Mouse (Mus musculus) gastrocnemius, adult 2 months (tissue): ENCODE data around the gene Aldh18a1. TPM values are rescaled to one million over a fixed set of nuclear protein-coding genes. Genes with fewer than 3 reads are reported as not detected.
A peak's percentile ranks its signal among the peaks of the same experiment; 100 is the strongest.

ENCODE experiments used
- DNase-seq: peaks from one replicate; pipeline ENCODE4 v3.0.0; 2022
- H3K27ac ChIP-seq: fragments of 200-600 bp; 2 replicates; pipeline ENCODE4 v1.8.1; 2022; ENCODE audit warnings: mild to moderate bottlenecking
- H3K4me3 ChIP-seq: fragments of 200-600 bp; 2 replicates; pipeline ENCODE4 v1.8.1; 2022; ENCODE audit warnings: mild to moderate bottlenecking, moderate library complexity
- CTCF ChIP-seq: fragments of 200-600 bp; IDR thresholded peaks from 2 replicates; pipeline ENCODE4 v1.8.1; 2022; ENCODE audit warnings: antibody characterized with exemption, mild to moderate bottlenecking, moderate library complexity
- intact Hi-C: fragments of 180-260 bp; cut with DNase I; formaldehyde crosslinking; loops from one replicate; pipeline ENCODE4 v1.15.1; 2025
- total RNA-seq, 2 experiments: library from RNA; stranded (reverse); gene quantifications; 2 replicates each; pipeline ENCODE4 v1.2.3; 2021

Aldh18a1 gene
- total RNA-seq, 2 experiments from 2014 or later: 3.5 to 5.0 TPM

DNA sequence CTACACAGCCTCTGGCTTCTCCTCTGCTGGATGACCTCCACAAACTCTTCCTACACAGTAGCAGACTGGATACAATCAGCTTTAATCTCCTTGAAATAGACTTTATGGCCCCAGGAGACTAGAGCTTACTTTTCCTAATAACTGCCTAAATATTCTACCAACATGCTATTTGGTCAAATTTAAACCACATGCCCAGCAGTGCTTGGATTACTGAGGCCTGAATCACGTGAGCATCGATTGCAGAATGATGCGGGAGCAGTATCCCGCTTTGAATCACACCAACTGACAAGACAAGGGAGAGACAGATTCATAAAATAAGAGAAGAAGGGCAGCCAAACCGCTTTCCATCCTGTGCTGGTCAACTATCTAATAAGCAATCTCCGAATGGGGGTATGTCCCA is 39.9 kb downstream of the Aldh18a1 start:
- Histone ChIP-seq H3K4me3 (no peak overlapping the region), H3K27ac (no peak overlapping the region)
- no peak for TF ChIP-seq CTCF
- intact Hi-C loops: no loop called here
- no peak for DNase-seq

- intact Hi-C loops: loop anchor here (1.0 kb wide), 2 partner anchors 154 to 202 kb away; no protein-coding TSS in a partner anchor
- peak; percentile 89 for TF ChIP-seq CTCF
- DNase-seq: peak; percentile 55
- Histone ChIP-seq H3K4me3 (no peak overlapping the region), H3K27ac (no peak overlapping the region)
These were observed 43.4 kb downstream of the Aldh18a1 start for GRCm38 (mm10) chr19:40544856-40545255.

DNA sequence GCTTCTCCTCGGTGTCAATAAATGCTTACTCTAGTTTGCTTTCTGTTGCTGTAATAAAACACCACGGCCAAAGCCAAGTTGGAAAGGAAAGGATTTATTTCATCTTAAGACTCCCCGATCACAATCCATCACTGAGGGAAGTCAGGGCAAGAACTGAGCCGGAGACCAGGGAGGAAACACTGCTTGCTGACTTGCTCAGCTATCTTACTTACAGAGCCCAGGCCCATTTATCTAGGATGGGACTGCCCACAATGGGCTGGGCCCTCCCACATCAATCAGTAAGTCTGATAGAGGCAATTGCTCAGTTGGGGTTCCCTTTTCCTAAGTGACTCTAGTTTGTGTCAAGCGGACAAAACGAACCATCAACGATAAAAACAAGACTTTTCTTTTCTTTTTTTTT is 45.5 kb downstream of the Aldh18a1 start:
- no peak overlapping the region for H3K27ac ChIP-seq
- H3K4me3 ChIP-seq: no peak overlapping the region
- intact Hi-C loops: no loop called here
- DNase-seq: no peak
- no peak for TF ChIP-seq CTCF

DNA sequence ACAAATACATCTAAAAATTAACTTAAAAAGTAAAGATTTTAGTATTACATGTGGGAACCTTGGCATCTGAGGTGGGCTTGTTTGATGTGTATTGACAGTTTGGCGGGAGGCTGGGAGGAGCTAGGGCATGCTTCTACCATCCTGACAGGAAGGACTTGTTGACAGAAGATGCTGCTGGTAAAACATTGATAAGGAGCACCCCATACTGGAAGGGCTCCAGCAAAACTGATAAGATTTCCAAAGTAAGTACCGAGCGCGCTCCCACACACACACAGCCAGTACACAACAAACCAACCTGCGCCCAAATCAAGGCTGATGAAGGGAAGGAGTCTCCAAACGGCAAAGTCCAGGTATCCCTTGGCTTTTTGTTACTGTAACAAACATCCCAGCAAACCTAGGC is 51.7 kb downstream of the Aldh18a1 start:
- DNase-seq: no peak
- H3K4me3 ChIP-seq: no peak overlapping the region
- TF ChIP-seq CTCF: no peak
- intact Hi-C loops: no loop called here
- no peak overlapping the region for H3K27ac ChIP-seq

DNA sequence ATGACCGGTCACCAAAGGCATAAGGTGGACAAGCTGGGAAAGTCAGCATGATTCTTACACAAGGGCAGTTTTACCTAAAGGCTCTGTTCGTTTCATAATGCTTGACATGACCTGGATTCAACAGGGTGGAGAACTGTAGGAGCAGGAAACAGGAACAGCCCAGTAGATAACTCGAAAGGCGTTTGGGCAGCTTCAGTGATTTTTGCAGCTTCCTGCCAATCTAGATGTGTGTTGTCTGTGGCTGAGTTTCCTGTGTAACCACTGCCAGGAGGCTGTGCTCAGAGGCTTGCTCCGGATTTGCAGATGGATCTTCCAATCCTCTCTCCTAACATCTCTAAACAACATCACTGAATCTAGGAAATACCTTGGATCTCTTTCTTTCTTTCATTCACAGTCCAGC is 55.7 kb downstream of the Aldh18a1 start:
- Histone ChIP-seq H3K4me3 (no peak overlapping the region), H3K27ac (no peak overlapping the region)
- TF ChIP-seq CTCF: no peak
- intact Hi-C loops: no loop called here
- DNase-seq: no peak

GRCm38 (mm10) chr19:40530323-40530722 is 57.9 kb downstream of the Aldh18a1 start:
- H3K4me3 ChIP-seq: no peak overlapping the region
- no peak overlapping the region for H3K27ac ChIP-seq
- DNase-seq: no peak
- no peak for TF ChIP-seq CTCF
- intact Hi-C loops: no loop called here

- Histone ChIP-seq H3K27ac (no peak overlapping the region), H3K4me3 (no peak overlapping the region)
- TF ChIP-seq CTCF: no peak
- DNase-seq: no peak
- intact Hi-C loops: no loop called here
These were observed 60.0 kb downstream of the Aldh18a1 start for GRCm38 (mm10) chr19:40528254-40528653.

DNA sequence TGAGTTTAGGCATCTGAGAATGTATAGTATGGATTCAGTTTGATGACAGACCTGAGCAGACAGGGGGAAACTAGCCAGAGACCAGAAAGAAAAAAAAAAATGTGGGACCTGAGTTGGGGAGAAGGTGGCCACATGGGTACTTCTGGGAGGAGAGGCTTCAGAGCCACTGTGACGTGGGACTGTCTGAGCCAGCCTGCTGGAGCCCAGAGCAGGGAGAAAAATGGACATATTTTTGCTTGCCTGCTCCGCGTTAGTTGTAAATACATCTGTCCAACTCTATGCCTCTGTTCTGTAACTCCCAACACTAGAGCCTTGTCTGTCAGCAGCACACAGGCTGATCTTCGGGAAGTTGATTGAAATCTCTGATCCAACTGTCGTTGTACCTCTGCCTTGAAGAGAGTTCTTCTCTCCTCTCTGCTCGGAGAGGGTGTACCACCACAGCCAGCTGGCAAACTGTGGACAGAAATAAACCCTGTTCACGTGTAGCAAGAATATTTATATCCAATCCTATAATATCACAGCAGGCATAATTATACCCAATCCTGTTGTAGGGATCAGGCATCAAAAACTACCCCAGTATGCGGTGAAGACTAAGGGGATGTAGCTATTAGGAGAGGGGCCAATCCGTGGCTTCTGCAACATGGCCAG is 61.8 kb downstream of the Aldh18a1 start:
- no peak overlapping the region for H3K27ac ChIP-seq
- no peak for DNase-seq
- TF ChIP-seq CTCF: no peak

DNA sequence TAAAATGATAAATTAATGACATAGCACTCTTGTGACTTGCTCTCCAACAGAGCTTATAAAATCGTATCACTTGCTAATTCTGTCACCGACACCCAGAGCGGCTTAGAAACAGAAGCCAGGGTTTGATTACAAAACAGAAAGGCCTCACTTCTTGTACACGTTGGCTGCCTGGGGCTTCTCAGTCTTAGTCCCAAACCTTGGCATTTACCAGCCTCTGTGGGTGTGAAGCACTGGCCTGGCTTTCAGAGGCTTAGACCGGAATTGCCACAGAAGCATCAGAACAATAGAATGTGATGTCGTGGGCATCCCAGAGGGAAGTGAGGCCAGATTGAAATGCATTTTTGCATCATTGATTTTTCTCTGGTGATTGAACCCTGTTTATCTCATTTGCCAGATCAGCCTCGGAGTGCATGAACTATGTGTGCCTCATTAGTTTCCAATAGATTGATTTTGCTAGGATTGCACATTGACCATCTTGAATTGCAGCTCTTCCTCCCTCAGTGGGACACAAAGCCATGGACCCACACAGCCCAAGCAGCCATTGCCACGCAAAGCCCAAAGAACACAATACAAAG is 64.7 kb downstream of the Aldh18a1 start:
- Histone ChIP-seq H3K4me3 (no peak overlapping the region), H3K27ac (no peak overlapping the region)
- intact Hi-C loops: no loop called here
- TF ChIP-seq CTCF: no peak
- no peak for DNase-seq

More for the DNA sequence above, 61.8 kb downstream of the Aldh18a1 start:
- no peak overlapping the region for H3K4me3 ChIP-seq
- intact Hi-C loops: no loop called here

- no peak for DNase-seq
- no peak for TF ChIP-seq CTCF
- Histone ChIP-seq H3K4me3 (no peak overlapping the region), H3K27ac (no peak overlapping the region)
- intact Hi-C loops: no loop called here
These were observed 67.9 kb downstream of the Aldh18a1 start for GRCm38 (mm10) chr19:40520403-40520802.

DNA sequence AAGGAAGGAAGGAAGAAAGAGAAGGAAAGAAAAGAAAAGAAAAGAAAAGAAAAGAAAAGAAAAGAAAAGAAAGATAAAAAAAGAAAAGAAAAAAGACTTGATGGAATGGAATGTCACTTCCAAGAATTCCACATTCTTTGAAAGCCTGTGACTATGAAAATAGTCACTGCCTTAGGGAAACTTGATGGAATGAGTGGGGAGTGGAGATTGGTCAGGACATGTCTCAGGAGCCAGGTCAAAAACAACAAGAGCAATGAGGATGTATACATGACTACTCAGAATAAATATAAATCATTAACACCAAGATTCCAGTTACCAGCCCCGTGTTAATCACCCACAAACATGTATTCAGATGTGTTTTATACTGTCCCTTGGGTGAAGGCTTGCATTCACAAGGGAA is 69.6 kb downstream of the Aldh18a1 start:
- intact Hi-C loops: loop anchor here (10.0 kb wide), 1 partner anchor 124 kb away; no protein-coding TSS in a partner anchor
- DNase-seq: no peak
- no peak overlapping the region for H3K27ac ChIP-seq

GRCm38 (mm10) chr19:40515596-40515995 is 72.7 kb downstream of the Aldh18a1 start:
- no peak overlapping the region for H3K27ac ChIP-seq

More for the DNA sequence above, 69.6 kb downstream of the Aldh18a1 start:
- no peak overlapping the region for H3K4me3 ChIP-seq
- TF ChIP-seq CTCF: no peak

GRCm38 (mm10) chr19:40514376-40514775 is 73.9 kb downstream of the Aldh18a1 start:
- no peak for DNase-seq
- Histone ChIP-seq H3K4me3 (no peak overlapping the region; the same call in 1 of the 2 replicates), H3K27ac (peak overlapping the region; percentile 95)
- no peak for TF ChIP-seq CTCF
- intact Hi-C loops: loop anchor here (5.0 to 10.0 kb wide), 3 partner anchors 37 to 120 kb away; no protein-coding TSS in a partner anchor

More at GRCm38 (mm10) chr19:40515596-40515995, 72.7 kb downstream of the Aldh18a1 start:
- H3K4me3 ChIP-seq: no peak overlapping the region
- intact Hi-C loops: loop anchor here (10.0 kb wide), 1 partner anchor 121 kb away; no protein-coding TSS in a partner anchor
- no peak for DNase-seq
- no peak for TF ChIP-seq CTCF

DNA sequence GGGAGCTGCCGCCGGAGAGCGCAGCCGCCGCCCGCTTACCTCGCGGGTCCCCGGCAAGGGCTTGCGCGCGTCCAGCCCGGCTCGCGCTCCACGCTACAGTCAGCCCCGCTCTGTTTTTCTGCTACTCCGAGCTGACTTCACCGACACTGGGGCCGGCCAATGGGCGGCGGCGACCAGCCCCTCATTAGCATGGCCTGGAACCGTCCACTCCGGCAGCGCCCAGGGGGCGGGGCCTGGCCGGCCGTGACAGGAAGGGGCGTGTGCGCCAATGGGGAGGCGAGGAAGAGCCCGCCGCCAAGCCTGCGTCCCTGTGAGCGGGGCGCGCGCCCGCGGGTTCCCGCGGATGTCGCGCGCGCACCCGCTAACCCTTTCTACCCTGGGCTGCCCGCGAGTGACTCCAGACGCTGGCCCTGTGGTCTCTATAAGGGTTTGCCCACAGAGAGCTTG is 74.6 kb downstream of the Aldh18a1 start, which contains the start of gene Sorbs1:
Gene Sorbs1, minus strand, starts transcription at position 148 of the 447 bp plus-strand sequence.
- Histone ChIP-seq H3K4me3 (peak within 1 kb of the TSS; percentile 80), H3K27ac (peak within 1 kb of the TSS; percentile 95)
- peak; percentile 98 for DNase-seq
- intact Hi-C loops: loop anchor here (5.0 to 10.0 kb wide), 3 partner anchors 36 to 119 kb away; no protein-coding TSS in a partner anchor
- no peak for TF ChIP-seq CTCF
